Mouse (Mus musculus) embryo, embryonic 11.5 days (tissue): ENCODE data around the gene Bdh1.
"Not testable (repeated sequence)": the region's sequence is repeated elsewhere in the genome, so short reads cannot be mapped to it uniquely, and the experiment has no call there.

Experiments
- DNase-seq: peaks from one replicate; pipeline ENCODE4 v3.0.0-alpha.2; 2012; ENCODE audit warnings: low read depth, low spot score

The Bdh1 gene

GRCm38 (mm10) chr16:31422000-31422399, at the start of gene Bdh1:
Gene Bdh1, plus strand, starts transcription at chr16:31422280.
- DNase-seq = no peak

- not testable (repeated sequence) for DNase-seq
Measured at GRCm38 (mm10) chr16:31372316-31372715, 49.8 kb upstream of the Bdh1 start.

- not testable (repeated sequence) for DNase-seq
Measured at GRCm38 (mm10) chr16:31375877-31376582, 46.0 kb upstream of the Bdh1 start.

- not testable (repeated sequence) for DNase-seq
Measured at GRCm38 (mm10) chr16:31388269-31388668, 33.8 kb upstream of the Bdh1 start.

- DNase-seq = no peak
Measured at GRCm38 (mm10) chr16:31399231-31399630, 22.8 kb upstream of the Bdh1 start.

- DNase-seq = no peak
Measured at GRCm38 (mm10) chr16:31400908-31401692, 21.0 kb upstream of the Bdh1 start.

- no peak for DNase-seq
Measured at GRCm38 (mm10) chr16:31402096-31402495, 20.0 kb upstream of the Bdh1 start.

GRCm38 (mm10) chr16:31403971-31404370, 18.1 kb upstream of the Bdh1 start:
- no peak for DNase-seq

GRCm38 (mm10) chr16:31405040-31405439, 17.0 kb upstream of the Bdh1 start:
- no peak for DNase-seq

- no peak for DNase-seq
Measured at GRCm38 (mm10) chr16:31407872-31408271, 14.2 kb upstream of the Bdh1 start.

GRCm38 (mm10) chr16:31410969-31411368, 11.1 kb upstream of the Bdh1 start:
- no peak for DNase-seq

- no peak for DNase-seq
Measured at GRCm38 (mm10) chr16:31412321-31412720, 9.8 kb upstream of the Bdh1 start.

- no peak for DNase-seq
Measured at GRCm38 (mm10) chr16:31413777-31414176, 8.3 kb upstream of the Bdh1 start.

GRCm38 (mm10) chr16:31415885-31416450, 6.1 kb upstream of the Bdh1 start:
- no peak for DNase-seq

GRCm38 (mm10) chr16:31418704-31419103, 3.4 kb upstream of the Bdh1 start:
- DNase-seq = no peak

- no peak for DNase-seq
Measured at GRCm38 (mm10) chr16:31419457-31419856, 2.6 kb upstream of the Bdh1 start.

- no peak for DNase-seq
Measured at GRCm38 (mm10) chr16:31422722-31423121, 642 bp downstream of the Bdh1 start.

GRCm38 (mm10) chr16:31423368-31423767, 1.3 kb downstream of the Bdh1 start:
- DNase-seq = no peak

GRCm38 (mm10) chr16:31424416-31425187, 2.5 kb downstream of the Bdh1 start:
- DNase-seq = no peak

- peak; percentile 62 for DNase-seq
Measured at GRCm38 (mm10) chr16:31425508-31425907, 3.4 kb downstream of the Bdh1 start.

GRCm38 (mm10) chr16:31426496-31427126, 4.5 kb downstream of the Bdh1 start:
- DNase-seq = no peak
